Mouse (Mus musculus): ENCODE measurements around the gene Vgll4. TPM values are rescaled to one million over a fixed set of nuclear protein-coding genes. Genes with fewer than 3 reads are reported as not detected.

Gene Vgll4
- total RNA-seq, 1 experiment = 25.5 TPM

DNA sequence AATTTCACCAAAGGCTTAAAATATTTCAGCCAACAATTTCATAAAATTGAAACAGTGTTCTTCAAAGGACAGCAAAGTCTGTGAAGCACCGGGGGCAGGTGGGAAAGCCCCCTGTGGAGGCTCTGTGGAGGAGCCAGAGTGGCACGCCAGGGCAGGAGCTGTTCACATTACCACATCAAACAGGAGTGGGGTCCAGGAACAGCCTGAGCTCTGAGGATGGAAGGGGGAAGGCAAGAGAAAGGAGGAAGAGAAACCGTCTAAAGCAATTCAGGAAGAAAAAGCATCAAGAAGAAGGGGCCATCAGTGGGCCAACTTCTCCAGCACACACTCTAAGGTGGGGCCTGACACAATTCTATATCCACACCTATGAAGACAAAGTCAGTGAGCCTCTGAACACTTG lies 36.3 kb upstream of the Vgll4 start:
- H3K27ac ChIP-seq (ENCODE audit: insufficient read depth, low read depth, low read length, poor library complexity, severe bottlenecking) = no peak overlapping the region
- peaks cover 0 to 2% of the 10 kb centered on the region in 2 experiments; a peak in 1 of 4 replicates for H3K4me1 ChIP-seq (ENCODE audit: control insufficient read depth in 2 of 2, insufficient read depth in 2 of 2, low read length in 2 of 2, poor library complexity in 1 of 2)
- TF ChIP-seq ZNF384 (IDR thresholded peaks at IDR 0.05; ENCODE audit: low read depth, low read length) (no peak), CHD2 (IDR thresholded peaks at IDR 0.05; ENCODE audit: low read depth, low read length) (no peak)
- no peaks in the 10 kb centered on the region for H3K9me3 ChIP-seq (ENCODE audit: control insufficient read depth, insufficient read depth, low read depth, low read length)
- no peak overlapping the region for H3K4me3 ChIP-seq (ENCODE audit: insufficient read depth in 1 of 2, low read depth in 1 of 2, low read length in 2 of 2, poor library complexity in 1 of 2, severe bottlenecking in 1 of 2)
- DNase-seq (ENCODE audit: low read depth, low spot score) = no peak
- no peak overlapping the region for H3K9ac ChIP-seq (ENCODE audit: insufficient read depth, low read depth, low read length, poor library complexity, severe bottlenecking)
- H3K36me3 ChIP-seq (ENCODE audit: control insufficient read depth, insufficient read depth, low read length, poor library complexity, severe bottlenecking) = peaks cover 31% of the 10 kb centered on the region; the same call in 1 of the 2 replicates
- in situ Hi-C loops (cut with MboI; ENCODE audit: low sequenced_read_pairs in 2 of 2, unreplicated experiment in 2 of 2) = loop anchor here (5.0 to 25.0 kb wide), 2 partner anchors 74 to 94 kb away; no protein-coding TSS in a partner anchor

- H3K9me3 ChIP-seq (ENCODE audit: control insufficient read depth, insufficient read depth, low read depth, low read length) = no peaks in the 10 kb centered on the region
- no peak for TF ChIP-seq ZC3H11A (IDR thresholded peaks at IDR 0.05; ENCODE audit: borderline replicate concordance, low read depth, low read length)
- no peak for TF ChIP-seq CHD2 (IDR thresholded peaks at IDR 0.05; ENCODE audit: low read depth, low read length)
- no peak for TF ChIP-seq ZNF384 (IDR thresholded peaks at IDR 0.05; ENCODE audit: low read depth, low read length)
- no peak for TF ChIP-seq MAFK (IDR thresholded peaks at IDR 0.05; ENCODE audit: insufficient read depth, low read depth, low read length)
- no peak for TF ChIP-seq HCFC1 (IDR thresholded peaks at IDR 0.05; ENCODE audit: borderline replicate concordance, insufficient read depth, low read length)
- H3K9ac ChIP-seq (ENCODE audit: insufficient read depth, low read depth, low read length, poor library complexity, severe bottlenecking) = no peak overlapping the region
- H3K4me3 ChIP-seq (ENCODE audit: insufficient read depth in 1 of 2, low read depth in 1 of 2, low read length in 2 of 2, poor library complexity in 1 of 2, severe bottlenecking in 1 of 2) = no peak overlapping the region
- no peak for DNase-seq (ENCODE audit: low read depth, low spot score)
- H3K4me1 ChIP-seq (ENCODE audit: control insufficient read depth in 2 of 2, insufficient read depth in 2 of 2, low read length in 2 of 2, poor library complexity in 1 of 2) = peaks cover 0 to 2% of the 10 kb centered on the region in 2 experiments; a peak in 1 of 4 replicates
- peaks cover 28% of the 10 kb centered on the region; the same call in 1 of the 2 replicates for H3K36me3 ChIP-seq (ENCODE audit: control insufficient read depth, insufficient read depth, low read length, poor library complexity, severe bottlenecking)
- H3K27ac ChIP-seq (ENCODE audit: insufficient read depth, low read depth, low read length, poor library complexity, severe bottlenecking) = no peak overlapping the region
- in situ Hi-C loops (cut with MboI; ENCODE audit: low sequenced_read_pairs in 2 of 2, unreplicated experiment in 2 of 2) = loop anchor here (5.0 to 25.0 kb wide), 2 partner anchors 73 to 93 kb away; no protein-coding TSS in a partner anchor
Measured at GRCm38 (mm10) chr6:115005351-115005890, 35.6 kb upstream of the Vgll4 start.

- in situ Hi-C loops (cut with MboI; ENCODE audit: low sequenced_read_pairs in 2 of 2, unreplicated experiment in 2 of 2) = loop anchor here (5.0 to 25.0 kb wide), 2 partner anchors 72 to 92 kb away; no protein-coding TSS in a partner anchor
- Histone ChIP-seq H3K36me3 (ENCODE audit: control insufficient read depth, insufficient read depth, low read length, poor library complexity, severe bottlenecking) (peaks cover 24% of the 10 kb centered on the region; the same call in 1 of the 2 replicates), H3K4me1 (ENCODE audit: control insufficient read depth in 2 of 2, insufficient read depth in 2 of 2, low read length in 2 of 2, poor library complexity in 1 of 2) (peaks cover 0 to 2% of the 10 kb centered on the region in 2 experiments; a peak in 1 of 4 replicates), H3K9ac (ENCODE audit: insufficient read depth, low read depth, low read length, poor library complexity, severe bottlenecking) (no peak overlapping the region), H3K27ac (ENCODE audit: insufficient read depth, low read depth, low read length, poor library complexity, severe bottlenecking) (no peak overlapping the region), H3K4me3 (ENCODE audit: insufficient read depth in 1 of 2, low read depth in 1 of 2, low read length in 2 of 2, poor library complexity in 1 of 2, severe bottlenecking in 1 of 2) (no peak overlapping the region), H3K9me3 (ENCODE audit: control insufficient read depth, insufficient read depth, low read depth, low read length) (no peaks in the 10 kb centered on the region)
- TF ChIP-seq CHD2 (IDR thresholded peaks at IDR 0.05; ENCODE audit: low read depth, low read length) (no peak), HCFC1 (IDR thresholded peaks at IDR 0.05; ENCODE audit: borderline replicate concordance, insufficient read depth, low read length) (no peak), ZC3H11A (IDR thresholded peaks at IDR 0.05; ENCODE audit: borderline replicate concordance, low read depth, low read length) (no peak), MAFK (IDR thresholded peaks at IDR 0.05; ENCODE audit: insufficient read depth, low read depth, low read length) (no peak), ZNF384 (IDR thresholded peaks at IDR 0.05; ENCODE audit: low read depth, low read length) (no peak)
- DNase-seq (ENCODE audit: low read depth, low spot score) = no peak
Measured at GRCm38 (mm10) chr6:115004636-115005035, 34.8 kb upstream of the Vgll4 start.

GRCm38 (mm10) chr6:114998374-114999031 lies 28.7 kb upstream of the Vgll4 start:
- Histone ChIP-seq H3K9ac (ENCODE audit: insufficient read depth, low read depth, low read length, poor library complexity, severe bottlenecking) (no peak overlapping the region), H3K27ac (ENCODE audit: insufficient read depth, low read depth, low read length, poor library complexity, severe bottlenecking) (no peak overlapping the region), H3K4me3 (ENCODE audit: insufficient read depth in 1 of 2, low read depth in 1 of 2, low read length in 2 of 2, poor library complexity in 1 of 2, severe bottlenecking in 1 of 2) (no peak overlapping the region), H3K36me3 (ENCODE audit: control insufficient read depth, insufficient read depth, low read length, poor library complexity, severe bottlenecking) (peaks cover 6% of the 10 kb centered on the region; the same call in 1 of the 2 replicates), H3K9me3 (ENCODE audit: control insufficient read depth, insufficient read depth, low read depth, low read length) (no peaks in the 10 kb centered on the region), H3K4me1 (ENCODE audit: control insufficient read depth in 2 of 2, insufficient read depth in 2 of 2, low read length in 2 of 2, poor library complexity in 1 of 2) (no peaks in the 10 kb centered on the region)
- DNase-seq (ENCODE audit: low read depth, low spot score) = no peak
- in situ Hi-C loops (cut with MboI; ENCODE audit: low sequenced_read_pairs in 2 of 2, unreplicated experiment in 2 of 2) = no loop called here
- TF ChIP-seq MAFK (IDR thresholded peaks at IDR 0.05; ENCODE audit: insufficient read depth, low read depth, low read length) (no peak), HCFC1 (IDR thresholded peaks at IDR 0.05; ENCODE audit: borderline replicate concordance, insufficient read depth, low read length) (no peak), ZNF384 (IDR thresholded peaks at IDR 0.05; ENCODE audit: low read depth, low read length) (no peak), ZC3H11A (IDR thresholded peaks at IDR 0.05; ENCODE audit: borderline replicate concordance, low read depth, low read length) (no peak), CHD2 (IDR thresholded peaks at IDR 0.05; ENCODE audit: low read depth, low read length) (no peak)
